Mouse (Mus musculus) pancreas, adult 10 weeks (tissue): ENCODE measurements around the gene Znhit2. TPM values are rescaled to one million over a fixed set of nuclear protein-coding genes. Genes with fewer than 3 reads are reported as not detected.

Experiments used
- polyA plus RNA-seq: library from polyadenylated mRNA; stranded (reverse); fragments of 350-450 nt; fragmentation: Illumina TruSeq; extraction: RNeasy Lipid Tissue Mini Kit (QIAGEN cat#74804); gene quantifications from one replicate; pipeline ENCODE4 v1.2.3, GENCODE M21; 2015; ENCODE audit warnings: low read depth, low replicate concordance; ENCODE audit not compliant: insufficient read depth

Znhit2 gene
- 7.4 TPM for polyA plus RNA-seq

DNA sequence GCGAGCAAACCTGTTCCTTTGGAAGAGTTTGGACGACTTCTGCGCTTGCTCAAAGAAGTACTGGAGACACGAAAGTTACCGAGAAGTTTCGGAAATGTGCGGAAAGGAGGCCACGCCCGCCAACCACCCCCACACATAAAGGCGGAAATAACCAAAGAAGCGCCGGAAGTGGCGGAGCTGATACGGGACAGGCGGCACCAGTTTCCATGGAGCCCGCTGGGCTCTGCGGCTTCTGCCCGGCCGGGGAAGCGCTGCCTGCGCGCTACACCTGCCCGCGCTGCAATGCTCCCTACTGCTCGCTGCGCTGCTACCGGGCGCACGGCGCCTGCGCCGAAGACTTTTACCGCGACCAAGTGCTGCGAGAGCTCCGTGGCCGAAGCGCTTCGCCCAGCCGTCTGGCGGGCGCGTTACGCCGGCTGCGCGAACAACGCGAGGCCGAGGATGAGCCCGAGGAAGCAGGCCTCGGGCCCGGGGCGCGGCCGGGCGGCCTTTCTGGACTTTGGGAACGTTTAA, at the start of gene Znhit2:
Gene Znhit2 (plus strand): TSS at position 172 of the 513 bp plus-strand sequence.

DNA sequence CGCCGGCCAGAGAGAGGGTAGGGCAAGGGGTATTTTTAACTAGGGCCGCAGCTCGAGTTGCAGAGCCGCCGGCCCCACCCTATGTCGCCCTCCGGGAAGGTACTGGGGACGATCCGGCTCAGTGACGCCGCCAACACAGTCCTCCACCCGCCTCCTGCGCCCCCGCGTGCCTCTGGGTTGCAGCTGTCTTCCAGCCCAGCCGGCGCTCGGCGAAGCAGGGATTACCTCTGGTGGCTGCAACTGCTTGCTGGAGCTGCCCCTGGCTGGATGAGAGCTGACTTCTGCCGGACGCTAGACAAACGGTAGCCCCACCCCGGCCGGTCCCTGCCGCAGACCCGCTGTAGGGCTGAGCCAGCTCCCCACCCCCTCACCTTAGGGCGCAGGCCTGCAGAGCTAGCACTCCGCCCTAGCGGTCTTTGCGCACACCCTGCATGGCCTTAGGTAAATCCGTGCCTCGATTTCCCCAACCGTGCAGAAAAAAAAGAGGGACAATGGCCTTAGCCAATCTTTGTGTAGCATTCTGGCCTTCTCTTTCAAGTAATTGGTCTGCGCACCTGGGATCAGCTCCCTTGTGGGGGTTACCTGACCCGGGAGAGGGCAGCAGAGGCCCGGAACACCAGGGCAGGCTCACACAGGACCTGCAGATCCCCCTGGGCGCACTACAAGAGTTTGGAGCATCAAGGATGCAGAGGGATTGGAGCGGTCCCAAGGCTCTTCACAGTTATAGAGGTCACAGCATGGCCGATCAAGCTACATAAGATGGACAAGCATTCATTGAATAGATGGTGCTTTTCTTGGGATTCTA, 45.3 kb upstream of the Znhit2 start, which contains the start of gene Capn1:
Gene Capn1 (minus strand): TSS at position 387 of the 805 bp plus-strand sequence.

DNA sequence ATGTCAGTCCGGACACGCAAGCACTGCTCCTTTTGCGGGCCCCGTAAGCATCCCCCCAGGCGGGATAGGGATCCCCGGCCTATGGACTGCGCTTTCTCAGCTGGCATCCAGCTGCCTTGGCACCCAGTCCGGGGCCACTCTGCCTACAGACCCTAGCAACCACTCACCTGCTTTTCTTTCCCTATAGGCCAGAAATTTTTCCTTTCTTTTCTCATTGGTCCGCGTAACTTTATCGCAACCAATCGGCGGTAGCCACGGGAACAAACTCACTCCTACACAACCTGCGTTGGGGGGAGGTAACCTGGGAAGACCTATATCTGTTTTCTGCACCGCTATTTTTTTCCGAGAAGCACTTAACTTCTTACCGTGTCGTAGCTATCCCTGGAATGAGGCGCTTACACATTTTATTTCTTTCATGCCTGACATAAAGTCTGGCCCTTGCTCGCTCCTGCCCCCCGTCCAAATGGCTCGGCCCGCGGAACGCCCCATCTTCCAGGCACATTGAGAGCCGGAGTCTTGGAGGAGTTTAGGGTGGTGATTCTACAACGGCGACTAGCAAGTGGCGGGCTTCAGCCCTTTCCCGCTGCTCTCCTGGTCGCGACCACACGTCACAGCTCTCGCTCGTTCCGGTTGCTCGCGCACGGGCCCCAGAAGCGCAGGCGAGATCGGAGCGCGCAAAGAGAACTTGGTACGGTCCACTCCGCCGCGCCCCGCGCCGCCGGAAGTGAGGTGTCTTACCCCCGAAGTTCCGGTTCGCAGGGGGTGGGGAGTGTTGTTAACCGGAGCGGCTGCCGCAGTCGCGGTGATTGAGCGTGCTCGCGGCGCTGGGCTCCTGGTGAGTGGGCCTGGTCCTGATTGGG, 14.5 kb upstream of the Znhit2 start, which contains the start of gene Syvn1:
Gene Syvn1 (plus strand): TSS at position 283 of the 860 bp plus-strand sequence.

DNA sequence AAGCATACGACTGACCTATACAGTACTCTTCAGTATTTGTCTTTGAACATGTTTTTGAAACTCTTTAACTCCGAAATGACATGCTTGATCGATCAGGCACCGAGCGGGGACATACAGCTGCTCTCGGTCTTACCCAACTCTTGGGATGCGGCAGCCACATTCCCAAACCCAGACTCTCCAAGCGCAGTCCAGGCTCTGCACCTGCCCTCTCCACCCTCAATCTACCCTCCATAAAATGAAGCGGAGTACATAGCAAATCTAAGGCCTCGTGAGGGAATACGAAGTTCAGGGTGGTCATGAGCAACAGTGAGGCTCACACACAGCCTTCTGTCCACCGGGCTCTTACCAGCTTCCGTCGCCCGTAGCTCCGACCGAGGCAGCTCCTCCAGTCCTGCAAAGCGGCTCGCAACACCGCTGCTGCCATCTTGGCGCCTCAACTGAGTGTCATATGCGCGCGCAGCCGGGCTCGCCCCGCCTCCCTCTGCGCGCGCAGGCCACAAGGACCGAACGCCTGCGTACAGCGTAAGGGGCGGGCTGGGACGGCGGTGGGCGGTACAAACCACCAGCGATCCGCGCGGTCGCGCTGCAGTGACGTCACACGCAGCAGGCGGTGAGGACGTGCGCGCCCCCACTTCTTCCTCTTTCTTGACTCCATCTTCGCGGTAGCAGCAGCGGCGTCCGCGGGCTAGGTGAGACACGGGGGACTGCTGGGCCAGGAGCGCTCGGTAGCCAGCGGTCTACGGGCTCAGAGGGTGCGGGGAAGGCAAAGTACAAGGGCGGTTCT, 3.5 kb upstream of the Znhit2 start, which contains the start of the genes Mrpl49 and Fau:
Gene Mrpl49 (minus strand): TSS at position 473 of the 784 bp plus-strand sequence.
Gene Fau (plus strand): TSS at position 532 of the 784 bp plus-strand sequence.

DNA sequence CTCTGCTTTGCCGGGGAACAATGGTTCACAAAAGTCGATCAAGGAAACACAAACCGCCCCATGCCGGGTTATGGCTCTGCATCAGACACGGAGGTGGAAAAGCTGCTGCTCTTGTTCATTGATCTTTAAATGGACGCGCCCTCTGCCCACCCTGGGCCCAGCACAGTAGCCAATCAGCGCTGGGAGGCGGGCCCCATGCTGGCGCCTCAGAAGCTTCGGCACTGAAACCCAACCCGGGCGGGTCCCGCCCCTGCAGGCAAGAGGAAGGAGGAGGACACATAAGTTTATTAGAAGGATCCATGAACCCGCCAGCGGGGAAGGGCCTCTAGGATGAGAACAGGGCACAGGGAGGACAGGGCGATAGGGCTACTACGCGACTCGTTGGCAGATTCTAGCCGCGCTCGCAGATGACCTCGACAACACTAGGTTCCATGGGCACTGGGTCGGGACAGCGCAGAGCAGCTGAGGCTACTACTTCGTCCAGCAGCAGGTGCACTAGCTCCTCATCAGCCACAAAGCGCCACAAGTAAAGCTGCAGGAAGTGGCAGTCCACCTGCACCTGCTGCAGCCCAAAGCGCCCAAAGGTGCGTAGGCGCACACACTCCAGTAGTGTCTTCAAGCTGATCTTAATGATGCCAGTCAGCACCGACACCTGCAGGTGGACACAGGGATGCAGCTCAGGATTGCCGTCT, 6.9 kb downstream of the Znhit2 start, which contains the start of gene Tm7sf2:
Gene Tm7sf2 (minus strand): TSS at position 650 of the 692 bp plus-strand sequence.

DNA sequence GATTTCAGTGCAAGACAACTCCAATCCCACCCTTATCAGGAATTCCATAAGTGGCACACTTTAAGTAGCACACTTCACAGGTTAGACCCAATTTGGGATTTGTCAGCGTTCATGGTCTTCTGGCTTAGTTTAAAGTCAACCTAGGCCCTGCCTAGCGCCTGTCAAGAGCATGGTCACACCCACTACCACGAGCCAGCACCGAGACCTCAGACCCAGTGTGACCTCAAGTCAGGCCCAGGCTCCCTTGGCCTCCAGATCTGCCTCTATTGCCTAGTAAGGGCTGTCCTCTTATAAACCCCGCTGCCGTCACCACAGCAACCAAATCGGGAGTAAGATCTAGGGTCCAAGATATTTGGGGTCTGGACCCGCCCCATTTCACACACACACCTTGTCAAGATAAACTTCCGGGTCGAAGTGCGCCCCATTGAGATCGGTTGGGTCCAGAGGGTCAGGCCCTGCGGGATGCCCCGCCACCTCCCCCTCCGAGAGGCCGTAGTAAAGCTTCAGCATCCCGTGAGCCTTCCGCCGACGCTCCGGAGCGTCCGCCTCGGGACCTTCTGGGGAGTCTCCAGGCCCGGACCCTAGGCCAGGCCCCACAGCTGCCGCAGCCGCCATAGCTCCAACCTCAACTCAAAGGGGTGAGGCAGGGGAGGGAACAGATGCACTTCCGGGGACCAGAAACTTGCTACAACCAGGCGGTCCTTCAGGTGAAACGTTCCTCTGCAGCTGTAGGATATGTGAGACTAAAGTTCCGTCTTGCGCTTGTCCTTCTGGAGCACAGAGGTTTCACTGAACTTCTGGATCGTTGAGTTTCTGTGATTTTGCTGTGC, 15.8 kb downstream of the Znhit2 start, which contains the start of gene Vps51:
Gene Vps51 (minus strand): TSS at position 668 of the 830 bp plus-strand sequence.

DNA sequence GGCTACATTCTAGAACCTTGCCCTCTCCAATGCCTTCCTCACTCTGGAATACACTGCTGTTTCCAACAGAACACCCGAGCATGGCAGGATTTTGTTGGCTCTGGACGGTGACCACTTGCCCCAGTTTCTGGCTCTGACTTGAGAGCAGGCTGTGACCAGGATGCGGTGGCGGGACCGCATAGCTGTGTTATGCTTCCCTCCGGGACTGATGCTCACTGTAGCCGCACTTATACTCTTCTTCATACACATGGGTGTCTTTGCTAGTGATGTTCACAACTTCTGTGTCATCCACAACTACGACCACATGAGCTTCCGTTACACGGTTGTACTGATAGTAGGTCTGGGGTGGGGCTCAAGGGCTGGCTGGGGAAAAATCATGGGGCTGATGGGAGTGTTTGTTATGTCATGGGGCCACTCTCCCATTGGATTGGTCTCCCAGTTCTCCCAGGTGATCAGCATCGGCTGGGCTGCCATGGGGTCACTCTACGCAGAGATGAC, 19.0 kb downstream of the Znhit2 start, which contains the start of gene Tmem262:
Gene Tmem262 (plus strand): TSS at position 51 of the 498 bp plus-strand sequence.

DNA sequence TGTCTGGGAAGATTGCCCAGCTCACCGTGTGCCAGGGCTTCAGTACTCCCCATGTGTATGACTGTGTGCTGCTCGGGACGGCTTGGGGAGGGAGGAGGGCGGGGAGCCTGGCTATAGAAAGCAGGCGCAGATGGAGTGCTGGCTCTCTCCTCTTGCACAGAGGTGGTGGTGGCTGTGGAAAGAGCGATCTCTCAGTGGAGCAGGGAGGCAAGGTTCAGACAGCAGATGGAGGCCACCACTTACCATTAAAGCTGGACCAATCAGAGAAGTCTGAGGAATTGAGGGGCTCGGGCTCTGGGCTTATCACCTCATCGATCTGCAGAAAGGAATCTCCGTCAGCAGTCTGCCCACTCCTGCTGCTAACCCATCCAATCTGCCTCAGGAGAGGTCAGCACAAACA, 21.2 kb downstream of the Znhit2 start, which contains the start of gene Gm28374:
Gene Gm28374 (minus strand): TSS at position 101 of the 400 bp plus-strand sequence.

DNA sequence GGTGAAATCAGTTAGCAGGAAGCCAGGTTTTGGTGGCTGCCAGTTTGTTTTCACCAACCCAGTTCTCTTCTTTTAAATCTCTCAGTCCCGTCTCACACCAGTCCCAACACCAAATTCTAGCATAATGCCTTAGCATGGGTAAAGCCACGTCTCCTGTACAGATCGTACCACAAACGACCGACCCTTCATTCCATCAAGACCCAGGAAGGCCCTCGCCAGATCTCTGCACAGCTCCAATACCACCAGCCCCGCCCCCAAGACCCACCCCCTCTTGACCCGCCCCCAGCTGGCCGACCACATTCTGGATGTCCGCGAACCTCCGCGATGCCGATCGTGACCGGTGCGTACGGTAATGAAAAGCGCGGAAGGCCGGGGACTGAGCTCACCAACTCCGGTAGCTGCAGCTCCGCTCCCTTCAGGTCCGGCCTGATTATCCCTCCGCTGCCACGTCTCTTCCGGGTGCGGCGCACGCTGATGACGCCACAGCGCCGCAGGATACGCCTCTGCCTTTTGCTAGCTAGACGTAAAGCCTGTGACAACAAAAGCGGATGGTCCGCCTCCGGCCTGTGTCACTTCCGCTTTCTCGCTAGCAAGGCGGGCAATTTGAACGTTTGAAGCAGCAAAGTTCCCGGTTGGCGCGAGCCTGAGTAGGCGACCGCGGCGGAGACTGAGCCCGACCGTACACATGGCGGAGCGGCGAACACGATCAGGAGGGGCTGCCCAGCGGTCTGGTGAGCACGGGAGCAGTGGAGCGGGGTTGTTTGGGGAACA, 23.7 kb downstream of the Znhit2 start, which contains the start of the genes Zfpl1 and Cdca5:
Gene Zfpl1 (minus strand): TSS at position 479 of the 771 bp plus-strand sequence.
Gene Cdca5 (plus strand): TSS at position 506 of the 771 bp plus-strand sequence.

DNA sequence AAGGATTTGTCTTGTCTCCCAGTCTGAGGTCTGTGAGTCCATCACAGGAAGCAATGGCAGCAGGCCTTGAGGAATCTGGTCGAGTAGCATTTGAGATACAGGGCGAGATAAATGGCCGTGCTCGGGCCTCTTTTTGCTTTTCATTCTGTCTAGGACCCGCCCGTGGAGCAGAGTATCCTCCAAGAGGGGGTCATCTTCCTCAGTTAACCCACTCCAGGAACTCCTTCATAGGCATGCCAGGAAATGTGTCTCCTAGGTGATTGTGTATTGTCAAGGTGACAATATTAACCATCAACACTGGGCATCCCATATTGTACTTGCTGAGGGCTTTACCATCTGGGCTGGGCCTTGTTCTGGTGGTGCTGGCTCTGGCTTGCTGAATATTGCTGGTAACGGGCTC, 33.1 kb downstream of the Znhit2 start, which contains the start of gene AC131692.1:
Gene AC131692.1 (plus strand): TSS at position 301 of the 400 bp plus-strand sequence.

DNA sequence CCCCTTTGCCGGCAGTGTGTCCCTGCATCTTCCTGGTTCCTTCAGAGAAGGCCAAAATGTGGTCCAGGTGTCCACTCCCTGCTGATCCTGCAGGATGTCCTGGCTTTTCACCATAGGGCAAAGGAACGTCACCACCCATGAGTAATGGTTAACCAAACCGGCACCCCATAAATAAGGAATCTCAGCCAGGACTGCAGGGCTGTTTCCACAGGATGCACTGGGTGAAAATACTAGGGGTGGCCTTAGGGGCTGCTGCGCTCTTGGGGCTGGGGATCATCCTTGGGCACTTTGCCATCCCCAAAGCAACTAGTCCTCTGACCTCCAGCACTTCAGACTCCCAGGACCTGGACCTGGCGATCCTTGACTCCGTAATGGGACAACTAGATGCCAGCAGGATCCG, 44.6 kb downstream of the Znhit2 start, which contains the start of gene Naaladl1:
Gene Naaladl1 (plus strand): TSS at position 197 of the 400 bp plus-strand sequence.

Other genes with a start within 250 kb of the Znhit2 start
- gene Frmd8, start 185.9 kb upstream of the Znhit2 start, polyA plus RNA-seq, result 2.3 TPM
- 7.3 TPM for gene Slc25a45, start 183.4 kb upstream of the Znhit2 start, polyA plus RNA-seq
- not detected for gene Tigd3, start 167.0 kb upstream of the Znhit2 start, polyA plus RNA-seq
- gene Dpf2, start 148.2 kb upstream of the Znhit2 start, polyA plus RNA-seq, result 16.6 TPM
- 4.4 TPM for gene Cdc42ep2, start 136.4 kb upstream of the Znhit2 start, polyA plus RNA-seq
- 6.8 TPM for gene Pola2, start 97.0 kb upstream of the Znhit2 start, polyA plus RNA-seq
- gene Slc22a20, start 75.0 kb upstream of the Znhit2 start, polyA plus RNA-seq, result not detected
- 5.9 TPM for gene Capn1, start 45.3 kb upstream of the Znhit2 start, polyA plus RNA-seq
- 76.9 TPM for gene Syvn1, start 14.6 kb upstream of the Znhit2 start, polyA plus RNA-seq
- 5.0 TPM for gene Mrpl49, start 3.4 kb upstream of the Znhit2 start, polyA plus RNA-seq
- gene Fau, start 3.3 kb upstream of the Znhit2 start, polyA plus RNA-seq, result 570 TPM
- 14.9 TPM for gene Tm7sf2, start 7.2 kb downstream of the Znhit2 start, polyA plus RNA-seq
- 19.7 TPM for gene Vps51, start 16.0 kb downstream of the Znhit2 start, polyA plus RNA-seq
- gene Tmem262, start 18.8 kb downstream of the Znhit2 start, polyA plus RNA-seq, result not detected
- gene Gm28374, start 21.1 kb downstream of the Znhit2 start, polyA plus RNA-seq, result not detected
- 16.8 TPM for gene Zfpl1, start 23.8 kb downstream of the Znhit2 start, polyA plus RNA-seq
- gene Cdca5, start 23.8 kb downstream of the Znhit2 start, polyA plus RNA-seq, result not detected
- not detected for gene AC131692.1, start 33.2 kb downstream of the Znhit2 start, polyA plus RNA-seq
- not detected for gene Naaladl1, start 44.6 kb downstream of the Znhit2 start, polyA plus RNA-seq
- 3.3 TPM for gene Sac3d1, start 57.5 kb downstream of the Znhit2 start, polyA plus RNA-seq
- 10.1 TPM for gene Snx15, start 67.1 kb downstream of the Znhit2 start, polyA plus RNA-seq
- gene Batf2, start 79.8 kb downstream of the Znhit2 start, polyA plus RNA-seq, result 1.2 TPM
- 9.0 TPM for gene Arl2, start 80.4 kb downstream of the Znhit2 start, polyA plus RNA-seq
- not detected for gene Majin, start 123.2 kb downstream of the Znhit2 start, polyA plus RNA-seq
- gene Gpha2, start 165.2 kb downstream of the Znhit2 start, polyA plus RNA-seq, result not detected
- gene Ppp2r5b, start 174.7 kb downstream of the Znhit2 start, polyA plus RNA-seq, result 8.9 TPM
- 8.4 TPM for gene Atg2a, start 180.5 kb downstream of the Znhit2 start, polyA plus RNA-seq
- 9.0 TPM for gene Ehd1, start 215.5 kb downstream of the Znhit2 start, polyA plus RNA-seq
- 20.5 TPM for gene Cdc42bpg, start 245.3 kb downstream of the Znhit2 start, polyA plus RNA-seq